Mouse (Mus musculus): ENCODE data around the gene Ttc4. TPM values are rescaled to one million over a fixed set of nuclear protein-coding genes. Genes with fewer than 3 reads are reported as not detected.

Ttc4 gene
- 10 to 100 TPM; 40.1 to 41.6 TPM for total RNA-seq (2021)

DNA sequence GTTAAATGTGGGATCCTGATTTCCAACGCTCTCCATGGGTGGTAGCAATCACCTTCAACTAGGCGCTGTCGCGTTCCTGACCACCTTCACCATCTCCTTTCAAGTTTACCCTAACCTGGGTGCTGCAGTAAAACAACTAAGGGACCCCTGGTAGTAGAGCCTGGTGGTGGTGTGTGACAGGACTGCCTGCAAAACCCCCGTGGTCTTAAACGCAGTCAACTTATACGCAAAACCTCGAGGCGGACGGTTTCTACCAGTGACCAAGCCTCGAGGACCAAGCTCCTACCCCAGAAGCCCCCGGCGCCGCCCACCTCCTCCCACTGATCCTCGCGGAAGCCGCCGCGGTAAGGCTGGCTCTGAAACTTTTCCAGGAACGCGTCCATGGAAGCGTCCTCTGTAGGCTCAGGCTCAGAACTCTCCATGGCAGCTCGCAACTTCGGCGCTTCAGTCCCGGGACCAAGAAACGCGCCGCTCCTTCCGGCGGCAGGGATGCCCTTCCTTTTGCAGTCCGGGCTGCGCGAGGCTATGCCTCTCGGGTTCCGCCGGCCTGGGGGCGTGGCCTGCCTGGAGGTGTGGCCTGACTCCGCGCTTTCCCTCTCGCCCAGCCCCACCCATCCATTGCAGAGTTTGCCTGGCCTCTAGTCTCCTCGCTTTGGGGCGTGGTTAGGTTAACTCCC lies at the start of gene Ttc4:
TSS of gene Ttc4 (minus strand) at position 503 of the 677 bp plus-strand sequence.
- intact Hi-C loops (cut with DNase I), result loop anchor here (2.0 kb wide), 1 partner anchor 28 kb away; the partner anchor contains the start of gene Pars2
- peak; percentile 81 to 86 for DNase-seq (ENCODE audit: low spot score in 2 of 2)

DNA sequence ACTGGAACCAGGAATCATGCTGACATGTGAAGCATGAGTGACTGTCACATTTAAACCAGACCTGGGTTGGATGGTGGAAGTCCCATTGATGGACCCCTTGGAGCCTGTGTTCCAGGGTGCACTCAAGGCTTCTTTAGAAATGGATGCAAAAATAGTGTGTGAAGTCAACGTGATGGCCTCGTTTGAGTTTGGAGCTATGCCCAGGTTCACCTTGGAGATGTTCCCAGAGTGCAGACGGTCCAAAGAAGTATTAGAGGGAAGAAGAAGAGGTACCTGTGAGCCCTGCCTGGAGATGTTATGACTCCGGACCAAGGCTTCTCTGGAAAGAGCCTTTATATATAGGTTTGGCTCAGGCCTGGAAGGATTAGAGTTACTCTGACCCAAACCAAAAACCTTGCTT lies 41.9 kb upstream of the Ttc4 start:
- no peak for DNase-seq (ENCODE audit: low spot score in 2 of 2)
- intact Hi-C loops (cut with DNase I), result no loop called here

DNA sequence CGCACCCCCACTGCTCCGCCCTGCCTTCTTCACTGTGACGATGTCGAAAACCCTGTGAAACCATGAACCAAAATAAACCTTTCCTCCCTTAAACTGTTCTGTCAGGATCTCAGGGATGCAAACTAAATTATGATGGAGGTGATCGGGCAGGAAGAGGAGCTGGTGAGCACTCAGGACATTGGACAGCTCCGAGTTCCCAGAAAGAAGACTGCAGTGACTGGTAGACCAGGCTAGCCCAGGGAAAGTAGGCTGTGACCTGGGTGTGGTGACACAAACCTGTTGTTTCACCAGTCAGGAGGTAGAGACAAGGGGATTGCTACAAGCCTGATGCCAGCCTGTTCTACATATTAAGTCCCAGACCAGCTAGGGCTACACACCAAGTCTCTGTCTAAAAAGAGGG lies 34.9 kb upstream of the Ttc4 start:
- intact Hi-C loops (cut with DNase I), result no loop called here
- no peak for DNase-seq (ENCODE audit: low spot score in 2 of 2)

DNA sequence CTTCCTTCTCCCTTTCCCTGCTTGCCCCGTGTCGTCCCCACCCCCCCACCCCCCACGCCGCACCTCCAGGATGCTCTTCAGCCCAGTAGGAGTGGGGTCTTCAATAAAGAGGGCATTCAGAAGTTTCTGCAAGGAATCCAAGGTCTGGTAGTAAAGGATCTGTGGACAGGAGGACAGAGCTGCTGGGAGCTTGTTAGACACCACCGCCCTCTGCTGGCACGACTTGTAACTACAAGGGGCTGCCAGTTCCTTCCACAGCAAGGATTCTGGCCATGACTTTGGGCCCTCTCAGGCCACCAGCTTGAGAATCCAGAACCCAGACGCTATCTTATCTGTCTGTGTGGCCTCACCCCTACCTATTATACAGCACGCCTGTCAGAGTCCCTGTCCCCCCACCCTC lies 29.7 kb upstream of the Ttc4 start:
- intact Hi-C loops (cut with DNase I), result loop anchor here (1.0 kb wide), 2 partner anchors 77 to 94 kb away; no protein-coding TSS in a partner anchor
- peak; percentile 75 to 80 for DNase-seq (ENCODE audit: low spot score in 2 of 2)

DNA sequence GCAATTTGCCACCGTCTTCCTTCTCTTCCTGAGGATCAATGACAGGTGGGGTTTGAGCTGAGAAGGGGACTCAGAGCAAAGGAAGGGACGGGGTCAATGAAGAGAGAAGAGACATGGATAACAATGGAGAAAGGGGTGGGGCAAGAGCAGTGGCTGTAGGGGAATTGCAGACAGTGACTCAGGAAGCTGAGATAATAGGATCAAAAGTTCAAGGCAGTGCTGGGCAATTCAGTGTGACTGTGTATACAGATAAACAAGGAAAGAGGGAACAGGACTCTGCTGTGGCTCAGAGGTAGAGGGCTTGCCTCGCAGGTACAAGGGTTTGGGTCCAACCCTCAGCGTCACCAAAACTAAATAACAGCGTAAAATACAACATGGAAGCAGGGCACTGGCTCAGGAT lies 29.2 kb upstream of the Ttc4 start:
- no peak for DNase-seq (ENCODE audit: low spot score in 2 of 2)
- intact Hi-C loops (cut with DNase I), result loop anchor here (1.0 kb wide), 2 partner anchors 77 to 94 kb away; no protein-coding TSS in a partner anchor

DNA sequence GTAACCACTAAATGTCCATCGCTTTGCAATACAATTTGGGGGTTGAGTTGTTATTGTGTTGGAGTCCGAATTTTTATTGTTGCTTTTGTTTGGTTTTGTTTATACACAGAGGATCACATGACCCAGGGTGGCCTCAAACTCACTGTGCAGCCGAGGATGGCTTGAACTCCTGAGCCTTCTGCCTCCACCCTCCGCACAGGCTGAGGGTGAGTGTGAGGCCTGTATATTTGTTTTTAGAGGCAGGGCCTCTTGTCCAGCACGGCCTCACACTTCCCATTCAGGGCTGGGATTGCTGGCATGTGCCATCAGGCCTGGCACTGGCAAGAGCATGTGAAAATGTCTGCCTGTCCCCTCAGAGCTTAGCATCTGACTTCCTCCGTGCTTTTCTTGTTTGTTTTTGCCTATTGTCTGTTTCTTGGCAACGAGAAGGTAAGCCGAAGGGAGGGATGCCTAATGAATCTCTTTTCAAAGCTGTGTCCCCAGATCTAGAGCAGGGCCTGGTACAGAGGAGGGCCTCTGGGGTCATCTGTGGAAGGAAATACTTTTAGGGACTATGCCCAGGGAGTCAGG lies 26.4 kb upstream of the Ttc4 start:
- intact Hi-C loops (cut with DNase I), result no loop called here
- DNase-seq (ENCODE audit: low spot score in 2 of 2), result no peak

DNA sequence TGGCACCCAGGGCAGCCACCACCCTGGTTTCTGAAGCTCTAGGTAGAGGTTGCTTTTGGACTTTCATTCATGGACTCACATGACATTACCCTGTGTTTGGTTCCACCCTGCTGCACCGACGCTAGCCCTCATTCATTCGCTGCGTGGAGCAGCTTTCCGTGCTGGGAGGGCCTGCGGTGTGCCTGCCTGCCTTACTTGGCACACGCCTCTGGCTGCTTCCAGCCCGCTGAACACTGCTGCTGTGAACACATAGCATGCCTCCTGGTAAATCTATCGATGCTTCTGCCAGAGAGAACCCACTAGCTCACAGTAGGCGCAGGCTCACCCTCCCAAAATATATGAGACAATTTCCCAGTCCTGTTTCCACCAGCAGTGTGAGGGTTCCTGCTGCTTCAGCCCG lies 25.7 kb upstream of the Ttc4 start:
- DNase-seq (ENCODE audit: low spot score in 2 of 2), result peak; percentile 62 to 84
- intact Hi-C loops (cut with DNase I), result loop anchor here (1.0 kb wide), 1 partner anchor 74 kb away; no protein-coding TSS in a partner anchor

DNA sequence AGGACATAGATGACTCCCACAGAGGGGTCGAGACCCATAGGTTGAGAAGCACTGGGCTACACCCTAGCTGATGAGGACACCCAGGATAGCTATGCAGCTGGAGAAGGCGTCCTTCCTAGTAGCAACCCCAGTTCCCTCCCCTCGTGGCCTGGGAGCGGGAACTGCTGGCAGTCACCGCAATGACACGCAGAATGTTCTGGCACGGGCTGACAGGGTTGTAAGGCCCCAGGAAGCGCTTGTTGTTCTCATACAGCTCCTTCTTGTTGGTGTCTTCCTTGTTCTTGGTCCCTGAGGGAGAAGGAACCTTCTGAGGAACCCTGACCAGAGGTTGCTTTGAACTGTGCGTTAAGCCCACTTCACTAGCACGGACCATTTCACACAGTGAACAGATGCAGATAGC lies 25.2 kb upstream of the Ttc4 start:
- intact Hi-C loops (cut with DNase I), result loop anchor here (1.0 kb wide), 1 partner anchor 74 kb away; no protein-coding TSS in a partner anchor
- DNase-seq (ENCODE audit: low spot score in 2 of 2), result no peak

DNA sequence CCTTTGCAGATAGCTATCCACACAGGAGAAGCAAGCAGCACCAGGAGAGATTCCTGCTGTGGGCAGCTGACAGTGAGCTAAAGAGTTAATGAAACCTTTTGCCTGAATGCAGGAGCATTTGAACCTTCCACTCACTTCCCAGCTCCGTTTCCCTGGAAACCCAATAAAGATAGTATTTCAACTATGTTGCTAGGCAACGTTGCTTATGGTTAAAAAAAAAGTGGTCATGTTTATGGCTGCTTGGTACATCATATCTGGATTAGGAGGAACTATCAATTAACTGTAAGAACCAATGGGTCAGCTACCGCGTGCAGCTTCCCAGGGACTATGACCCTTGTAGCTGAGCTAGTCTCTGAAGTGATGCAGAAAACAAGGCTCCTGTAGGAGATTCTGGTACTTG lies 22.1 kb upstream of the Ttc4 start:
- intact Hi-C loops (cut with DNase I), result no loop called here
- peak; percentile 36 to 63 for DNase-seq (ENCODE audit: low spot score in 2 of 2)

DNA sequence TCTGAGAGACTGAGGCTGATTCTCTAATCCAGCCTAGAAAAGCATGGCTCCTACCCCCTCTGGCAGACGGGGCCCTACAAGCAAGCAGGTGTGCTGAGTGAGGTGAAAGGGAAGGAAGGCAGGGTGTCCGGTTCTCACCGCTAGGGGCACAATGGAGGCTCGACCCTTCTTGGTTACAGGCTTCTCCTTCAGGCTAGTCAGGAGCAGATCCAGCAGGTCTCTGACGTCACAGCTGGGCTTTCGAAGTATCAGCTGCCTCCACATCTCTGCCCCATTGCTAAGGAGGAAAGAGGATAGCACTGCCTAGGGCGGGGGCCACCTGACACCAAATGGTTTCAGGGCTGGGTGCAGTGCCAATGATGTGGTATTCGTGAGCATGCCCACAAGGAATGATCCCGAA lies 21.2 kb upstream of the Ttc4 start:
- intact Hi-C loops (cut with DNase I), result no loop called here
- peak; percentile 26 to 55 for DNase-seq (ENCODE audit: low spot score in 2 of 2)

DNA sequence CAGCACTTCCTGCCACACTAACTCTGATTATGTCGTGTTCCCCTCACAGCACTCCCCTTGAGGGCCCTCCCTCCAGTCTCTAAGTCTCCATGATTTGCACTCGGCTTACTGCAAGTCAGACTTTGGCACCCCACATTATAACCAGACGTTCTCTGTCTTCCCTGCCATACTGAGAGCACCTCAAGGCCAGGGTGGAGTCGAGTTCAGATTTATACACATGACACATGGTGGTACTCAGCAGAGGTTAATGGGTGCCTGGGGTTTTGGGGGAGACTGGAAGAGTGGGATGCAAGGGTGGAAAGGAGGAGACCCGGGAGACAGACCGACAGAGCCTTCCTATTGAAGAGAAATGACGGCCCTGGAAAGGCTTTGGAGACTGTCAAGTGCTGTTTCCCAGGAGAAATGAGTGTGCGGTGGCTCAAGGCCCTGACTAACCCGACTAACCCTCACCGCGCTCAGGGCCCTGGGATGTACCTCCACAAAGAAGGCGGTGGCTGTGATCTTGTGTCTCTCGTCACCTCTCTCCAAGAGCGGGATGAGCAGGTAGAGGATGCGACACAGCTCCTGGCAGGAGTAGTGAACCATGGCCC lies 15.2 kb upstream of the Ttc4 start:
- DNase-seq (ENCODE audit: low spot score in 2 of 2), result no peak
- intact Hi-C loops (cut with DNase I), result no loop called here

DNA sequence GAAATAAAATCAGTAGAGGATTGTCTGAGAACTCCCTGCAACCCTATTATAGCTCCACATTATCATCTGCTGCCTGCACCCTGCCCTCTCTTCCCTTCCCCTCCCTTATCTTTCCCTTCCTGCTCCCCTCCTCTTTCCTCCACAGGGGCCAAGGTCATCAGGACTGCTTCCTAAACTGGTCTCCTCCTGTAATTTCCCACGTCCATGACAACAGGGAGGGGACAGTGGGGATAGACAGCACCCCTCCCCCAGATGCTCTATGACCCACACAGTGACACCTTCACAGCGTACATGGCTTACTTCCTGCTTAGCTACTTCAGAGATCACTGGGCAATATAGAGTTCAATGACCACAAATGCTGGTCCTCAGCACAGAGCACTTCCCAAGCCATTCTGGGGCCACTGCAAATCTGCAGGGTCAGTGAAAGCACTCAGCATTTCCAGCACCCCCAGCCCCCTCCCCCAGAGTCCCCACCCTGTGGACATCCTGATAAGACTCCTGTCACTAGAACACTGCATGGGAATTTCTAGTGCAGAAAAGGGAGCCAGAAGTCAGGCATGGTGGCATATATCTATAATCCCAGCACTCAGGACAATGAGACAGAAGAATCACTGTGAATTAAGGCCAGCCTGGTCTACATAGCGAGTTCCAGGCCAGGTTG lies 10.0 kb upstream of the Ttc4 start:
- intact Hi-C loops (cut with DNase I), result no loop called here
- DNase-seq (ENCODE audit: low spot score in 2 of 2), result no peak

DNA sequence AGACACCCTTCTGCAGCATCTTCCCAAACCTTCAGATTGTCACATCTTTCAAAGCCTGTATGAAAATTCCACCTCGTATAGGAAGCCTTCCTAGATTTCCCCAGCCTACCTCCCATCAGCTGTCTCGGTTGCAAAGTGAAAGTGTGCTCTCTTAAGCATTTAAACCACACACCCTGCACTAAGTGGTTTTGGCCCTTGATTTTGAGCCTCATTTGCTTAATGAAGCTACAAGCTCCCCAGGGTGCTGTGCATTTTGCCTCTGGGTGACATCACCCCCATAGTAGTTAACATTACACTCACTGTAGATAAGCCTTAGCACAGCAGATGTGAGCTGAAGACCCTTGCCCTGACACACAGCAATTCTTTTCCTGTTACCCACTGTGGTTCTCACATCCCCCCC lies 2.2 kb upstream of the Ttc4 start:
- intact Hi-C loops (cut with DNase I), result no loop called here
- DNase-seq (ENCODE audit: low spot score in 2 of 2), result no peak

DNA sequence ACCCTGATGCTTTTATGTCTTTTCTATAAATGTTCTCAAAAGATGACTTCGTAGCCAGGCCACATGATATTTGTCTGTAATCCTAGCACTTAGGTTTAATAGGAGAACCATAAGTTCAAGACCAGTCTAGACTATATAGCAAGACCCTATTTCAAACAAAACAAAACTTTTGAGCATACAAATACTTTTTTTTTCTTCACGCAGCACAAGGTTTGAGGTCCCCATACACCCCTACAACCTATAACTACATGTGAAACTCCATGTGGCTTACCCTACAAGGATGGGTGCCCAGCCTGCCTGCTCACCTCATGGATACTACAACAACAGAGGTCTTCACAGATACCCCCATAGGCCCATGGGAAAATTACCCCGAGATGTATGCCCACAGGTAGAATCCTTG lies 408 bp upstream of the Ttc4 start:
- DNase-seq (ENCODE audit: low spot score in 2 of 2), result no peak
- intact Hi-C loops (cut with DNase I), result loop anchor here (2.0 kb wide), 1 partner anchor 28 kb away; the partner anchor contains the start of gene Pars2

DNA sequence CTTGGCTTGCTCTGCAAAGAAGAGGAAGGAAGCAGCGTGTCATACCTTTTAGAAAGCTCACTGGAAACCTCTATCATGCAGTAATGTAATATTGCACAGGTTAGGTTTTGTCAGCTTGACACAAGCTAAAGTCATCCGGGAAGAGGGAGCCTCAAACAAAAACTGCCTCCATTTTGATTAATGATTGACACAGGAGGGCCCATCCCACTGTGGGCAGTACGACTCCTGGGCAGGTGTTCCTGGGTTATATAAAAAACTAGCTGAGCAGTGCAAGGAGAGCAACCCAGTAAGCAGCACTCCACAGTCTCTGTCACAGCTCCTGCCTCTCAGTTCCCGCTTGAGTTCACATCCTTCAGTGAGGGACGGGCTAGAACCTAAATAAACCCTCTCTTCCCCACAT lies 2.0 kb downstream of the Ttc4 start:
- intact Hi-C loops (cut with DNase I), result no loop called here
- no peak for DNase-seq (ENCODE audit: low spot score in 2 of 2)

DNA sequence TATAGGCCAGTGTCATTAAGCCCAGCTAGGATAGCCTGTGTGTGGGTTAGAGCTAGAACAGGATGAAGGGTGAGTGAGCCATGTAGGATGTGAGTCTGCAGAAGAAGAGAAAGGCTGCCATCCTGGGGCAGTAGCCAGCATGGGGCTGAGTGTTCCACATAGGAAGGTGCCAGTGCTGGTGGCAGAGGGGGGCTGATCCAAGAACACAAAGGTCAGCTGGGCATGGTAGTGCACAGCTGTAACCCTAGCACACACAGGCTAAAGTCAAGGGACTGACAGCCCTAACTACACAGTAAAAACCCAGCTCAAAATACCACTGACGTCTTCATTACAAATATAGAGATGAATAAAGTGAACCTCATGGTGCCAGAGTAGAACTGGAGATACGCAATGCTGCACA lies 12.2 kb downstream of the Ttc4 start:
- intact Hi-C loops (cut with DNase I), result no loop called here
- DNase-seq (ENCODE audit: low spot score in 2 of 2), result no peak

DNA sequence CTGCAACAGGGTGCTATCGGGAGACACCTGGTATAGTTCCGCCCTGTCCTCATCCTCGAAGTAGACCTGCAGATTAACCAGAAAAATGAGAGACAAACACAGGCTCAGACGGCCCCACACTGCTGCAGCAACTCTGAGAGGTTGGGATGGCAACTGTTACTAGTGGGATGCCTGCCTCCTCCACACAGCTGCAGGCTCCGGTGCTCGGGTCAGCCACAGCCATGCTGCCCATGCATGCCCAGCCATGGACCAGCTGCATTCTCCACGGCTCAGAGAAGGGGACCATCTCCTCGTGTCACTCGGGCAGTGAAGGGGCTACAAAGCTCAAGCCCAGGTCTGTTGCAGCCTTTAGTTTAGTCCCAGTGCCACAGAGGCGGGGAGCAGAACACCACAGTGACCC lies 13.1 kb downstream of the Ttc4 start:
- intact Hi-C loops (cut with DNase I), result no loop called here
- DNase-seq (ENCODE audit: low spot score in 2 of 2), result no peak

DNA sequence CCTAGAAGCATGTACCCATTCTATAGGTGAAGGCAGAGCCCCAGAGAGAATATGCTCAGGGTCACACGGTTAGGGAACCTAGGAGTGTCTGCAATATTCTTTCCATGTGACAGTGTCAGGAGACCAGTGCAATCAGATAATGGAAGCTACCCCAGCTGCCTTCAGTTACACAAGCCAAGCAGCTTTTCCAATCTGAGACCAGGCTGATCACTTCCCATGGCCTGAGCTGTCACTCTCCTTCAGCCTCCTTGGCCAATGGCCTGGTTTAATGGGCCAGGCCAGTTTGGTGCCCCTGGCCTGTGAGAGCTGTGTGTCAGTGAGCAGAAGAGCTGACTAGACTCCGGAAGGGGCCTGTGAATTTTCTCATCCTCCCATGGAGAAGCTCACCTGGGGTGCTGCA lies 13.5 kb downstream of the Ttc4 start:
- intact Hi-C loops (cut with DNase I), result no loop called here
- no peak for DNase-seq (ENCODE audit: low spot score in 2 of 2)

DNA sequence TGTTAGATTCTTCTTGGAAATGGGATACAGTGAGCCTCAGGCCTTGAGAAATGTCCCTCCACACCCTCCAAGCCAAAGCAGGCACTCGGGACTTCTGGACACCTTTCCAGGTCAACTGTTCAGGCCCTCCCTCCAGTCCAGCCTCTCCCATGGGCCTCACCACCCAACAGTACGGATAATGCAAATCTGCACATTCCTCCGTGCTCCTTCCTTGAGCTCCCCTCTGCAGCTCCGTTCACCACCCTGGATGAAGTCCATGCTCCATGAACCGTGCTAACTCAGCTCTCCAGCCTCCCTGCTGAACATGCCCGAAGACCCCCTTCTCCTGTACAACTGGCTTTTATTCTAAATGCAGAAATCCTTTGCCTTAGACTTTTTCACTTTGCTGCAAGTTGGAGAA lies 14.0 kb downstream of the Ttc4 start:
- no peak for DNase-seq (ENCODE audit: low spot score in 2 of 2)
- intact Hi-C loops (cut with DNase I), result no loop called here

DNA sequence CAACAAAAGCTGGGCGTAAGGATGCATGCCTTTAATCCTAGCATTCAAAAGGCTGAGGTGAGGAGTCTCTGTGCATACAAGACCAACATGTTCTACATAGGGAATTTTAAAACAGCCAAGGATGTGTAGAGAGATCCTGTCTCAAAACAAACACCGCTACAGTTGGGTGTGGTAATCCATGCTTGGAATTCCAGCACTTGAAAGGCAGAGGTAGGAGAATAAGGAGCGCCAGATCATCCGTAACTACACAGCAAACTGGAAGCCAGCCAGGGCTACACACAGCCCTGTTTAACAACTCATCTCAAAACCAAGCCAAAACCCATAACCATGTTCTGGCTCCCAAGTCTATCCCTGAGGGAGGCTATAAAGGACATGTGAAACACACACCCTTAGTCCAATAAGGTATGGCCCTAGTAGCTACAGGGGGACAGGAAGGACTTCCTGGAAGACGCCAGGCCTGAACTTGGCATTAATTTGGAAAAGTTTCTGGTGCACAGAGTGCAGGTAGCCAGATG lies 14.7 kb downstream of the Ttc4 start:
- DNase-seq (ENCODE audit: low spot score in 2 of 2), result no peak
- intact Hi-C loops (cut with DNase I), result no loop called here

Measured in left cerebral cortex, postnatal 25 days (tissue).